Mouse (Mus musculus) midbrain, embryonic 12.5 days (tissue): ENCODE results near the gene D930048N14Rik. TPM values are rescaled to one million over a fixed set of nuclear protein-coding genes. Genes with fewer than 3 reads are reported as not detected.
"Not testable (repeated sequence)": the region's sequence is repeated elsewhere in the genome, so short reads cannot be mapped to it uniquely, and the experiment has no call there.

Source experiments
- ATAC-seq: fragments of 200-750 bp; cut with Nextera tagmentation; 2 replicates; pipeline ENCODE4 v1.8.0; 2017; ENCODE audit warnings: low read depth, moderate TSS enrichment, moderate library complexity; ENCODE audit not compliant: low FRiP score
- H3K27ac ChIP-seq: fragments of 300-500 bp; sonication (generic); replicated peaks from 2 replicates; pipeline ENCODE4 v1.5.1; 2016; ENCODE audit warnings: mild to moderate bottlenecking
- H3K27me3 ChIP-seq: fragments of 300-500 bp; sonication (generic); 2 replicates; pipeline ENCODE4 v1.6.1; 2016; ENCODE audit warnings: mild to moderate bottlenecking
- H3K36me3 ChIP-seq: fragments of 300-500 bp; sonication (generic); 2 replicates; pipeline ENCODE4 v1.6.1; 2016
- H3K4me1 ChIP-seq: fragments of 300-500 bp; sonication (generic); 2 replicates; pipeline ENCODE4 v1.6.1; 2016
- H3K4me2 ChIP-seq: fragments of 300-500 bp; sonication (generic); replicated peaks from 2 replicates; pipeline ENCODE4 v1.6.1; 2016; ENCODE audit warnings: mild to moderate bottlenecking, moderate library complexity
- H3K4me3 ChIP-seq: fragments of 300-500 bp; sonication (generic); 2 replicates; pipeline ENCODE4 v1.5.1; 2016; ENCODE audit warnings: mild to moderate bottlenecking
- H3K9ac ChIP-seq: fragments of 300-500 bp; sonication (generic); replicated peaks from 2 replicates; pipeline ENCODE4 v1.6.1; 2016; ENCODE audit warnings: mild to moderate bottlenecking, moderate library complexity
- H3K9me3 ChIP-seq: fragments of 300-500 bp; sonication (generic); 2 replicates; pipeline ENCODE4 v1.6.1; 2016; ENCODE audit warnings: mild to moderate bottlenecking
- WGBS: fragments of 180-500 bp; shearing (Covaris S2); methylation state at CpG from one replicate; pipeline ENCODE4 v1.1.7; 2016; 5-methylcytosine and 5-hydroxymethylcytosine counted together
- polyA plus RNA-seq: library from polyadenylated mRNA; unstranded; fragments of >200 nt; fragmentation: Nextera tagmentation; extraction: Ambion mirVana; gene quantifications from 2 replicates; pipeline ENCODE4 v1.2.1, GENCODE M21; 2016

D930048N14Rik gene
- polyA plus RNA-seq, 1 experiment from 2014 or later, result 0.51 TPM

DNA sequence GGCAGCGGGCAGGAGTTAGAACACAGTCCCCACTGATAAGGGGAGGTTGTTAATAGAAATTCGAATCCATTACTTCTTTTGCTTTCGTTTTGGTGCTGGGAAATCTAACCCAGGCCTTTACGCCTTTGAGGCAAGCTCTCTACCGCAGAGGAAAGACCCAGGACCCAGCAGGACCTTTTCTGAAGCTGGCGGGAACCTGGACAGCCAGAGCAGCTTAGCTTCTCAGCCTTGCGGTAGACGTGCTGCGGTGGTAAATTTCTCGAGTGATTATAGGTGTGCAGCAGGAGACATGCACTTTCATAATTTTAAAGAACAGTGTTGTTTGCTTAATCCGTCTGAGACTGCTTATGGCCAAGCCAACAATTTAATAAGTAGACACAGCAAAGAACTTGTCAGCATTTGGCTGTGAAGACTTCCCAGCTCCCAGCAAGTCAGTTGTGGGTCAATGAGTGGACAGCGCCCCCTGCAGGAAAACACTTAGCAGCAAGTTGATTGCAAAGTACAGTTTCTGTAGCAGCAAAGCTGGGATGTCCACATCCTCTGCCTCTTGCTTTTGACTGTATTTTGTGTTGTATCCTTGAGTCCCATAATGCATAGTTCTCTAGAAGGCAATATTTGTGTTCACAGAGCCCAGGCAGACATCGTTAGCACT, 30.7 kb downstream of the D930048N14Rik start:
- WGBS, result 35% methylated on average over 13 of the region's 13 CpGs
- no peak for ATAC-seq
- no peak overlapping the region for H3K4me3 ChIP-seq
- peak overlapping the region; percentile 15; the same call in 1 of the 2 replicates for H3K4me2 ChIP-seq
- H3K27me3 ChIP-seq, result no peaks in the 10 kb centered on the region
- H3K27ac ChIP-seq, result no peak overlapping the region
- H3K36me3 ChIP-seq, result peaks cover 5% of the 10 kb centered on the region
- H3K9me3 ChIP-seq, result no peaks in the 10 kb centered on the region
- H3K9ac ChIP-seq, result no peak overlapping the region
- no peaks in the 10 kb centered on the region for H3K4me1 ChIP-seq

DNA sequence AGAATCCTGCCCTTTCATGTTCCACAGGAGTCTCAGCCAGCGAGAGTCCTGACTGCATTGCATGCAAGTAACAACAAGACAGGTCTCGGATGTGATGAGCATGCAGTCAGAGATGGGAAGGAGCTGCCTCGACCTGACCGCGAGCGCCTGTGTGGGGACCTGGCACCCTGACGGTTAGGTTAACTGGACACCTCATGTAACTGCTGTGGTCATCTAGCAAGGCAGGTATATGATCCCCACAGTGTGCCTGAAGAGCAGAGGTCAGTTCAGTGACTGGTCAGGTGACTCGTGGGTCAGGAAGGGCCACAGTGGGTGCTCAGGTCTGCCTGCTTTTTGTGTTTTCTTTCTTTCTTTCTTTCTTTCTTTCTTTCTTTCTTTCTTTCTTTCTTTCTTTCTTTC, 31.2 kb downstream of the D930048N14Rik start:
- Histone ChIP-seq H3K27ac (no peak overlapping the region), H3K9me3 (no peaks in the 10 kb centered on the region), H3K4me3 (no peak overlapping the region), H3K36me3 (peaks cover 5% of the 10 kb centered on the region), H3K4me2 (no peak overlapping the region), H3K4me1 (no peaks in the 10 kb centered on the region), H3K9ac (no peak overlapping the region), H3K27me3 (no peaks in the 10 kb centered on the region)
- WGBS, result 46% methylated on average over 8 of the region's 8 CpGs
- ATAC-seq, result no peak

DNA sequence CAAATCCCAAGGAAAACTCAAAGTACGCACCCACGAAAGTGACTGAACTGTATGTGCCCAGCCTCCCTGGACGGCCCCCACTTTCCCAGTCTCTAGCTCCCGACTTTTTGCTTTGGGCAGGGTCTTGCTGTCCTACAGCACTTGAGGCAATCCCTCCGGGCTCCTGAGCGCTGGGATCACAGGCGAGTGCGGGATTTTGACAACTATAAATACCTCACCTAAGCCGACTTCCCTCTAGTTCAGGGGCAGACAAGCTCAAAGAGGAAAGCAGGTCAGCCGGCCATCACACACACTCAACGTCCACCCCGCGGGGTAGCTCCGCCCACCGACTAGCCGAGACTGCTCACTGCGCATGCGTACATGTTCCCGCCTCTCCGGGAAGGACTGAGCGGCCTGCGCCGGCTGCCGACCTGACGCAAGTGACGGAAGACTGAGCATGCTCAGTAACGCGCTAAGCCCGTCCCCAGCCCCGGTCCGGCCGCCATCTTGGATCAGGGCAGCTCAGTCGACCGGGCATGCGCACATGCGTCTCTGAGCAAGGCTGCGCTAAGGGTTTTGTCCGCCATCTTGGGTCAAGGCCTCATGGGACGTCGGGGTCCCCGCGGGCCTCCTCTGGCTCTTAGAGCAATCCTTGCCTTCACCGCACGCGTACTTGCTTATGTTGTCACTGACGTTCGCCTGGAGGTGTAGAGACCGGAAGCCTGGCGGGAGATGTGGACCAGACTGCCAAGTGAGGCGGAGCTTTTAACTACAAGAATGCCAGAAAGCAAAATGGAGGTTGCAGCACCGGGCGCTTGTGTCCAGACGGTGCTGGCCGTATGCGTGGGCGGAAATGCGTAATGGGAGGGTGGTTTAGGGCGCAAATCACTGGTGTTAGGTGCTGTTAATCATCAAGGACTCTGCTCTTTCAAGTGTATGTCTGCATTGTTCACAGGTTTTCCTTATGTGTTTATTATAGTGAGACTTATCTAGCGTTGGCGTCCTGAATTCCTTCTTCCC, 37.9 kb downstream of the D930048N14Rik start, which contains the start of gene 0610009B22Rik:
0610009B22Rik (minus strand) TSS at position 545 of the 999 bp plus-strand sequence.
- Histone ChIP-seq H3K9me3 (no peaks in the 10 kb centered on the region), H3K4me1 (peaks cover 8% of the 10 kb centered on the region), H3K4me3 (peak within 1 kb of the TSS; percentile 76), H3K27me3 (no peaks in the 10 kb centered on the region), H3K9ac (peak within 1 kb of the TSS; percentile 89), H3K4me2 (peak within 1 kb of the TSS; percentile 77), H3K36me3 (peaks cover 5% of the 10 kb centered on the region), H3K27ac (peak within 1 kb of the TSS; percentile 99)
- WGBS, result under 1% methylated on average over 60 of the region's 60 CpGs
- peak; percentile 99 for ATAC-seq

DNA sequence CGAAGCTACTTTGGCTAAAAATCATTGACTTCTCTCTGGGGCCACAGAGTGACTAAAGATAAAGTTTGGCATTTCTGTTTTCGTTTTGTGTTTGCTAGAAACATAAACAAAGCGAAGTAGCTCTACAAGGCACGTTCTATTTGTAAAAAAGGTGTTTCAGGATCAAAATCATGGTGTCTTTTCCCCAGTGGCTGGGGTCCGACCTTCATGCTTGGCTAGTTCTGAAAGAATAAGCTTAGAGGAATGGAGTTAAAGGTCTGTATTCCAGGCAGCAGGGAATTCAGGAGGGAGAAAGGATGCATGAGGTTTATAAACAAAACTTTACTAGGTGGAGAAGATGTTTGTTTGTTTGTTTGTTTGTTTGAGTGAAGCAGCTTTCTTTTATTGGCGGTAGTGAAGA, 38.6 kb downstream of the D930048N14Rik start:
- no peak for ATAC-seq
- WGBS, result 18% methylated on average over 6 of the region's 6 CpGs
- peak overlapping the region; percentile 77 for H3K4me2 ChIP-seq
- H3K9me3 ChIP-seq, result no peaks in the 10 kb centered on the region
- H3K4me3 ChIP-seq, result peak overlapping the region; percentile 76
- H3K27me3 ChIP-seq, result no peaks in the 10 kb centered on the region
- peak overlapping the region; percentile 59 for H3K9ac ChIP-seq
- H3K27ac ChIP-seq, result peak overlapping the region; percentile 99
- peaks cover 5% of the 10 kb centered on the region for H3K36me3 ChIP-seq
- peaks cover 8% of the 10 kb centered on the region for H3K4me1 ChIP-seq

DNA sequence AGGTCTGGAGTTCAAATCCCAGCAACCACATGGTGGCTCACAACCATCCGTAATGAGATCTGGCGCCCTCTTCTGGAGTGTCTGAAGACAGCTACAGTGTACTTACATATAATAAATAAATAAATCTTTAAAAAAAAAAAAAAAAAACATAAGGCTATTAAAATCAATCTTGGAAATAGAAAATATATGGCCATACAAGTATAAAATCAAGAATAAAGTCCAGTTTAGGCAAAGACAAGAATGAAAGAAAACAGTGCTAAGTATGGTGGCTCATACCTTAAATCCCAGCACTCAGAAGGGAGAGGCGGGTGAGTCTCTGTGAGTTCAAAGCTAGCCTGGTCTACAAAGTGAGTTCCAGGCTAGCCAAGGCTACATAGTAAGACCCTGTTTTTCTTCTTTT, 39.8 kb downstream of the D930048N14Rik start:
- not testable (repeated sequence) for ATAC-seq, H3K27me3 ChIP-seq, H3K4me3 ChIP-seq, H3K9ac ChIP-seq, H3K27ac ChIP-seq, H3K9me3 ChIP-seq, H3K4me2 ChIP-seq, H3K4me1 ChIP-seq, H3K36me3 ChIP-seq
- 76% methylated on average over 3 of the region's 3 CpGs for WGBS

DNA sequence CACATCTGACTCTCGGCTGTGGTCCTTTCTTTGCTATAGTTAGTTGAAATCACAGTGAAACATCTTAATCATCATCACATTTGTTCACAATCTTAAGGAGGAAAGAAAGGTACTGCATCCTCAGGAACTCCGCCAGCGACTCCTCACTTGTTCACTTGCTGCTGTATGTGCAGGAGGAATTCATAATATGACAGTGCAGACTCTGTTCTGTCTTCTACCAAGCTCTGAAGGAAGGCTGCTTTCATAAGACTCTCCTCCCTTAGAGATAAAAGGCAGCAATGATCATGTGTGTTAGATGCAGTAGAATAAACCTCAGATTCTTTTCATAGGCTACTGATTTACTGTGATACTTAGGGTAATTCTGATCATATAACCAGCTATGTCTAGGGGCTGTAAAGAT, 44.2 kb downstream of the D930048N14Rik start:
- Histone ChIP-seq H3K9me3 (no peaks in the 10 kb centered on the region), H3K4me3 (no peak overlapping the region), H3K4me1 (no peaks in the 10 kb centered on the region), H3K27me3 (no peaks in the 10 kb centered on the region), H3K27ac (no peak overlapping the region), H3K4me2 (no peak overlapping the region), H3K36me3 (peaks cover 39% of the 10 kb centered on the region), H3K9ac (no peak overlapping the region)
- WGBS, result 95% methylated on average over 3 of the region's 3 CpGs
- ATAC-seq, result no peak

DNA sequence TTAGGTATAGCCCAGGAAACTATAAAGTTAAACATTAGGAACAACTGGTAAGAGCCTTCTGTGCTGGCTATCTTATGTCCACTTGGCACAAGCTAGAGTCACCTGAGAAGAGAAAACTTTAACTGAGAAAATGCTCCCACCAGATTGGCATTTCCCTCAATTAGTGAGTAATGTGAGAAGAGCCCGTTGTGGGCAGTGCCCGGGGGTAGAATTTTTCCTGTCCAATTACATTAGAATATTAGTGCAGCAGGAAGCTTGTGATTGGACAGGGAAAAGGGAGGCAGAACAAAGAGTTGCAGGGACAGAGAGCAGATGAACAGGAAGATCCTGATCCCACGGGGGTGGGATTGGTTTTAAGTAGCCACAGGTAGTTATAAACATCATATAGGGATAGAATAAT, 52.1 kb downstream of the D930048N14Rik start:
- Histone ChIP-seq H3K4me2 (no peak overlapping the region), H3K9ac (no peak overlapping the region), H3K27ac (no peak overlapping the region), H3K4me3 (no peak overlapping the region), H3K4me1 (no peaks in the 10 kb centered on the region), H3K9me3 (no peaks in the 10 kb centered on the region), H3K27me3 (no peaks in the 10 kb centered on the region), H3K36me3 (peaks cover 78% of the 10 kb centered on the region)
- ATAC-seq, result no peak
- 86% methylated on average over 3 of the region's 3 CpGs for WGBS

DNA sequence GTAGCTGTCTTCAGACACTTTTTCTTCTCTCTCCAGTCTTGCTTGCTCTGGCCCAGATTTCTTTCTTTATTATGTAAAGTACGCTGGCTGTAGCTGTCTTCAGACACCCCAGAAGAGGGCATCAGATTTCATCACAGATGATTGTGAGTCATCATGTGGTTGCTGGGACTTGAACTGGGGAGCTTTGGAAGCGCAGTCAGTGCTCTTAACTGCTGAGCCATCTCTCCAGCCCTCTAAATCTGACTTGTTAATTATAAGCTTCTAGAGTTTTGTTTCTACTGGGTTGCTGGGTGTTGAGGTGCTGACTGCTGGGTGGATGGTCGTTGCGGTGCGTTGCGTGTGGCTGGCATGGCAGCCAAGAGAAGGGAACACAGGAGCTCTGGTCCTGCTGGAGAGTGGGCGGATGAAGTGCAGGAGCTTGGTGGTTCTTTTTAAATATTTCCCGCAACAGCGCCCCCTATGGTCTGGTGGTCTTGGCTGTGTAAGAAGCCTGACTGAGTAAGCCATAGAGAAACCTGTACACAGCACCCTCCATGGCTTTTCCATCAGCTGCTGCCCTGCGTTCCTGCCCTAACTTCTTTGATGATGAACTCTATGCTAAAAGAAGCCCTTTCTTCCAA, 52.7 kb downstream of the D930048N14Rik start:
- no peak for ATAC-seq
- Histone ChIP-seq H3K27ac (no peak overlapping the region), H3K9me3 (no peaks in the 10 kb centered on the region), H3K9ac (no peak overlapping the region), H3K27me3 (no peaks in the 10 kb centered on the region), H3K36me3 (peaks cover 77% of the 10 kb centered on the region), H3K4me2 (no peak overlapping the region), H3K4me1 (no peaks in the 10 kb centered on the region), H3K4me3 (no peak overlapping the region)
- WGBS, result 66% methylated on average over 10 of the region's 10 CpGs

DNA sequence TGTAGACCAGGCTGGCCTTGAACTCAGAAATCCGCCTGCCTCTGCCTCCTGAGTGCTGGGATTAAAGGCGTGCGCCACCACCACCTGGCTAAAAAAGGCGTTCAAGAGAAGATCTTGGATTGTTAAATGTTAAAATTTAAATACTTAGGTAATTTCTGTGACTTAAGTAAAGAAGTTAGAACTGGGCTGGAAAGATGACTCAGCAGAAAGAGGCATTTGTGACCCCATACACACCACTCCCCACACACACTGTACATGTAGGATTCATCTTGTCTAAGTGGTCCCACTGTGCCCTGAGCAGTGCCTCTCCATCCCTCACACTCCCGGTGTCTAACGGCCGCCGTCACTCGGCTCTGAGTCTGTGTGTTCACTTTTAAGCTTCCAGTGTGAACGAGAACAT, 55.7 kb downstream of the D930048N14Rik start:
- H3K36me3 ChIP-seq, result peaks cover 72% of the 10 kb centered on the region

DNA sequence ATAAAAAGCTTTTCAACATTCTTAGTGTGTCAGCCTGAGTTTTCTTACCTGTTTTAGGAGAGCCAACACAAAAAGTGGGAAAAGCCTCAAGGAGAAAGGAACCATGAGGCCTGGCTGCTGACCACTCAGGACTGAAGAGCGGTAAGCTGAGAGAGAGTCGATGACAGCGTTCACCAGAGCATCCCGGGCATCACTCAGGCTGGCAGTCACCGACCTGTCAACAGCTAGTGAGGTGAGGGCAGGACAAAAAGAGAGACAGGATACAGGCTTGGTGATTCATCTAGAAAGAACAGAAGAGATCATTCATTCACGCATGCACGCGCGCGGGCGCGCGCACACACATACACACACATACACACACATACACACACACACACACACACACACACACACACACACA, 56.3 kb downstream of the D930048N14Rik start:
- Histone ChIP-seq H3K4me2 (no peak overlapping the region), H3K9ac (no peak overlapping the region), H3K4me1 (no peaks in the 10 kb centered on the region), H3K4me3 (no peak overlapping the region), H3K27me3 (no peaks in the 10 kb centered on the region), H3K27ac (no peak overlapping the region), H3K9me3 (no peaks in the 10 kb centered on the region), H3K36me3 (peaks cover 71% of the 10 kb centered on the region)
- 92% methylated on average over 13 of the region's 13 CpGs for WGBS
- ATAC-seq, result no peak

More for the DNA sequence above, 55.7 kb downstream of the D930048N14Rik start:
- no peaks in the 10 kb centered on the region for H3K4me1 ChIP-seq
- H3K9me3 ChIP-seq, result no peaks in the 10 kb centered on the region
- H3K27ac ChIP-seq, result no peak overlapping the region
- no peak overlapping the region for H3K4me3 ChIP-seq
- no peak overlapping the region for H3K9ac ChIP-seq
- WGBS, result 96% methylated on average over 10 of the region's 10 CpGs
- no peak overlapping the region for H3K4me2 ChIP-seq
- no peaks in the 10 kb centered on the region for H3K27me3 ChIP-seq
- ATAC-seq, result no peak
